Mouse (Mus musculus) hindbrain, embryonic 16.5 days (tissue): Measurements from ENCODE around the gene Invs. TPM values are rescaled to one million over a fixed set of nuclear protein-coding genes. Genes with fewer than 3 reads are reported as not detected.
A peak's percentile ranks its signal among the peaks of the same experiment; 100 is the strongest.

ENCODE experiments used
- ATAC-seq: fragments of 200-750 bp; cut with Nextera tagmentation; 2 replicates; pipeline ENCODE4 v1.8.0; 2017; ENCODE audit warnings: moderate TSS enrichment, moderate library complexity
- H3K27ac ChIP-seq: fragments of 300-500 bp; sonication (generic); 2 replicates; pipeline ENCODE4 v1.5.1; 2014; ENCODE audit warnings: low read depth, mild to moderate bottlenecking, control low read depth, low read length, moderate library complexity
- H3K27me3 ChIP-seq: fragments of 300-500 bp; sonication (generic); replicated peaks from 2 replicates; pipeline ENCODE4 v1.6.1; 2014; ENCODE audit warnings: low read length; ENCODE audit not compliant: control insufficient read depth, insufficient read depth
- H3K36me3 ChIP-seq: fragments of 300-500 bp; sonication (generic); 2 replicates; pipeline ENCODE4 v1.6.1; 2014; ENCODE audit warnings: mild to moderate bottlenecking, low read length, moderate library complexity, mixed read lengths; ENCODE audit not compliant: control insufficient read depth, insufficient read depth
- H3K4me1 ChIP-seq: fragments of 300-500 bp; sonication (generic); 2 replicates; pipeline ENCODE4 v1.6.1; 2014; ENCODE audit warnings: low read depth, low read length; ENCODE audit not compliant: control insufficient read depth, insufficient read depth
- H3K4me2 ChIP-seq: fragments of 300-500 bp; sonication (generic); 2 replicates; pipeline ENCODE4 v1.6.1; 2014; ENCODE audit warnings: mild to moderate bottlenecking, low read length, control low read depth, moderate library complexity
- H3K4me3 ChIP-seq: fragments of 300-500 bp; sonication (generic); 2 replicates; pipeline ENCODE4 v1.5.1; 2014; ENCODE audit warnings: mild to moderate bottlenecking, low read length, control low read depth, moderate library complexity
- H3K9ac ChIP-seq: fragments of 300-500 bp; sonication (generic); 2 replicates; pipeline ENCODE4 v1.6.1; 2014; ENCODE audit warnings: low read depth, mild to moderate bottlenecking, control low read depth, low read length, moderate library complexity
- H3K9me3 ChIP-seq: fragments of 300-500 bp; sonication (generic); 2 replicates; pipeline ENCODE4 v1.6.1; 2014; ENCODE audit warnings: mild to moderate bottlenecking, low read length, moderate library complexity; ENCODE audit not compliant: control insufficient read depth
- WGBS: fragments of 180-500 bp; shearing (Covaris S2); extraction: QIAGEN DNeasy Blood & Tissue Kit; methylation state at CpG from one replicate; pipeline ENCODE4 v1.1.7; 2014; 5-methylcytosine and 5-hydroxymethylcytosine counted together
- polyA plus RNA-seq: library from polyadenylated mRNA; unstranded; fragments of >200 nt; fragmentation: Nextera tagmentation; extraction: Ambion mirVana; gene quantifications from 2 replicates; pipeline ENCODE4 v1.2.1, GENCODE M21; 2015

The Invs gene
- polyA plus RNA-seq, 1 experiment from 2014 or later = 6.0 TPM

GRCm38 (mm10) chr4:48268127-48268526 lies 11.4 kb upstream of the Invs start:
- no peak for ATAC-seq
- H3K36me3 ChIP-seq = no peaks in the 10 kb centered on the region
- H3K4me2 ChIP-seq = no peak overlapping the region
- no peaks in the 10 kb centered on the region for H3K27me3 ChIP-seq
- H3K4me1 ChIP-seq = no peaks in the 10 kb centered on the region
- 89% methylated on average over 1 of the region's 1 CpGs for WGBS
- no peaks in the 10 kb centered on the region for H3K9me3 ChIP-seq
- no peak overlapping the region for H3K27ac ChIP-seq
- H3K4me3 ChIP-seq = no peak overlapping the region
- H3K9ac ChIP-seq = no peak overlapping the region

GRCm38 (mm10) chr4:48270532-48270931 lies 9.0 kb upstream of the Invs start:
- no peak overlapping the region for H3K4me3 ChIP-seq
- no peaks in the 10 kb centered on the region for H3K27me3 ChIP-seq
- no peaks in the 10 kb centered on the region for H3K9me3 ChIP-seq
- H3K4me2 ChIP-seq = no peak overlapping the region
- H3K4me1 ChIP-seq = no peaks in the 10 kb centered on the region
- no peaks in the 10 kb centered on the region for H3K36me3 ChIP-seq
- no peak for ATAC-seq
- no peak overlapping the region for H3K27ac ChIP-seq
- H3K9ac ChIP-seq = no peak overlapping the region

- WGBS = 33% methylated on average over 5 of the region's 5 CpGs
These were observed 7.7 kb upstream of the Invs start for GRCm38 (mm10) chr4:48271838-48272237.

GRCm38 (mm10) chr4:48273119-48273829 lies 6.3 kb upstream of the Invs start:
- no peak overlapping the region for H3K27ac ChIP-seq
- H3K36me3 ChIP-seq = no peaks in the 10 kb centered on the region
- H3K4me1 ChIP-seq = peaks cover under 1% of the 10 kb centered on the region; the same call in 1 of the 2 replicates
- no peak overlapping the region for H3K9ac ChIP-seq
- no peaks in the 10 kb centered on the region for H3K27me3 ChIP-seq
- H3K4me3 ChIP-seq = no peak overlapping the region
- H3K4me2 ChIP-seq = no peak overlapping the region
- 97% methylated on average over 7 of the region's 7 CpGs for WGBS
- no peaks in the 10 kb centered on the region for H3K9me3 ChIP-seq
- no peak for ATAC-seq

More at GRCm38 (mm10) chr4:48271838-48272237, 7.7 kb upstream of the Invs start:
- Histone ChIP-seq H3K4me2 (no peak overlapping the region), H3K4me1 (no peaks in the 10 kb centered on the region), H3K36me3 (no peaks in the 10 kb centered on the region), H3K4me3 (no peak overlapping the region), H3K9me3 (no peaks in the 10 kb centered on the region), H3K27ac (no peak overlapping the region), H3K27me3 (no peaks in the 10 kb centered on the region), H3K9ac (no peak overlapping the region)
- ATAC-seq = no peak

GRCm38 (mm10) chr4:48275736-48276135 lies 3.8 kb upstream of the Invs start:
- Histone ChIP-seq H3K4me1 (peaks cover 9% of the 10 kb centered on the region), H3K27ac (no peak overlapping the region), H3K36me3 (no peaks in the 10 kb centered on the region), H3K4me2 (no peak overlapping the region), H3K27me3 (no peaks in the 10 kb centered on the region), H3K4me3 (no peak overlapping the region), H3K9ac (no peak overlapping the region), H3K9me3 (no peaks in the 10 kb centered on the region)
- 72% methylated on average over 3 of the region's 3 CpGs for WGBS
- no peak for ATAC-seq

- H3K27me3 ChIP-seq = no peaks in the 10 kb centered on the region
- H3K4me1 ChIP-seq = peaks cover 9% of the 10 kb centered on the region
- no peaks in the 10 kb centered on the region for H3K9me3 ChIP-seq
- ATAC-seq = no peak
- no peak overlapping the region for H3K9ac ChIP-seq
- no peaks in the 10 kb centered on the region for H3K36me3 ChIP-seq
- H3K4me2 ChIP-seq = no peak overlapping the region
- no peak overlapping the region for H3K27ac ChIP-seq
- 86% methylated on average over 3 of the region's 3 CpGs for WGBS
- H3K4me3 ChIP-seq = no peak overlapping the region
These were observed 2.5 kb upstream of the Invs start for GRCm38 (mm10) chr4:48277011-48277410.

GRCm38 (mm10) chr4:48278757-48279497 lies 633 bp upstream of the Invs start:
- Histone ChIP-seq H3K9ac (peak overlapping the region; percentile 93), H3K4me3 (peak overlapping the region; percentile 97), H3K27ac (peak overlapping the region; percentile 71), H3K9me3 (no peaks in the 10 kb centered on the region), H3K4me1 (peaks cover 9% of the 10 kb centered on the region), H3K36me3 (no peaks in the 10 kb centered on the region), H3K4me2 (peak overlapping the region; percentile 67), H3K27me3 (no peaks in the 10 kb centered on the region)
- no peak for ATAC-seq
- WGBS = under 1% methylated on average over 27 of the region's 34 CpGs

GRCm38 (mm10) chr4:48281121-48281520 lies 1.6 kb downstream of the Invs start:
- Histone ChIP-seq H3K9ac (no peak overlapping the region), H3K36me3 (no peaks in the 10 kb centered on the region), H3K4me3 (no peak overlapping the region), H3K27me3 (no peaks in the 10 kb centered on the region), H3K4me1 (peaks cover 9% of the 10 kb centered on the region), H3K27ac (no peak overlapping the region), H3K9me3 (no peaks in the 10 kb centered on the region), H3K4me2 (no peak overlapping the region)
- WGBS = 100% methylated on average over 1 of the region's 1 CpGs
- ATAC-seq = no peak

GRCm38 (mm10) chr4:48287086-48287757 lies 7.7 kb downstream of the Invs start:
- H3K4me3 ChIP-seq = no peak overlapping the region
- ATAC-seq = peak; percentile 86
- peak overlapping the region; percentile 48; the same call in 1 of the 2 replicates for H3K27ac ChIP-seq
- no peak overlapping the region for H3K9ac ChIP-seq
- H3K9me3 ChIP-seq = no peaks in the 10 kb centered on the region
- H3K4me2 ChIP-seq = no peak overlapping the region
- 25% methylated on average over 5 of the region's 5 CpGs for WGBS
- H3K27me3 ChIP-seq = no peaks in the 10 kb centered on the region
- no peaks in the 10 kb centered on the region for H3K4me1 ChIP-seq
- H3K36me3 ChIP-seq = no peaks in the 10 kb centered on the region
